Mouse (Mus musculus) bone marrow macrophage, adult 2 months (primary cell): ENCODE measurements around the gene Gucy1a1. TPM values are rescaled to one million over a fixed set of nuclear protein-coding genes. Genes with fewer than 3 reads are reported as not detected.

Source experiments
- H3K27ac ChIP-seq: 2 replicates; pipeline ENCODE4 v1.5.1; 2012; ENCODE audit warnings: low read depth, low read length; ENCODE audit not compliant: insufficient read depth
- H3K4me1 ChIP-seq: 2 replicates; pipeline ENCODE4 v1.6.1; 2012; ENCODE audit warnings: low read length; ENCODE audit not compliant: control insufficient read depth, insufficient read depth
- H3K4me3 ChIP-seq: 2 replicates; pipeline ENCODE4 v1.5.1; 2012; ENCODE audit warnings: mild to moderate bottlenecking, low read length, moderate library complexity; ENCODE audit not compliant: insufficient read depth
- CTCF ChIP-seq: IDR thresholded peaks from 2 replicates; pipeline ENCODE4 v1.5.1; 2012; ENCODE audit warnings: low read depth, mild to moderate bottlenecking, low read length, moderate library complexity
- POLR2A ChIP-seq: IDR thresholded peaks from 2 replicates; pipeline ENCODE4 v1.6.1; 2012; ENCODE audit warnings: mild to moderate bottlenecking, low read depth, low read length, borderline replicate concordance
- polyA plus RNA-seq: library from polyadenylated mRNA; stranded (reverse); fragments of >200 nt; gene quantifications from 2 replicates; pipeline ENCODE4 v1.2.4, GENCODE M21; 2012; ENCODE audit not compliant: missing spikeins, insufficient read depth, insufficient read length

Gucy1a1 gene
- polyA plus RNA-seq, 1 experiment = not detected

DNA sequence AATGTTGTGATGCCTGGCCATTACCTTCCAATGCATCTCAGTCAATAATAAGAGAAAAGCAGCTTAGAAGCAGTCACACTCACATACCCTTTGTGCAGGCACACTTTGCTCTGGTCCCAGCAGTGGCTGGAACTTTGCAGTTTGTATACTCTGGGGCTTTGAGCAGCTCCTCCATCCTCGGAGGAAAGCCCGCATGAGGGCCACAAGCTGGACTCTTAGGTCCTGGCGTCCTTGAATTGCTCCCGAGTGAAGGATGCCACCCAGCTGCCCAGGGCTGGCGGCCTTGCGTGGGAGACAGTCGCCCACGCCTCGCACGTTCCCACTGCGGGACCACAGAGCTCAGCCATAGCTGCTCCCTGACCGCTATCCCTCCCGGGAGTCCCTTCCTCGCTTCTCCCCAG lies 864 bp downstream of the Gucy1a1 start:
- H3K4me1 ChIP-seq = no peaks in the 10 kb centered on the region
- no peak overlapping the region for H3K4me3 ChIP-seq
- no peak overlapping the region for H3K27ac ChIP-seq
- TF ChIP-seq POLR2A = no peak
- TF ChIP-seq CTCF = no peak

DNA sequence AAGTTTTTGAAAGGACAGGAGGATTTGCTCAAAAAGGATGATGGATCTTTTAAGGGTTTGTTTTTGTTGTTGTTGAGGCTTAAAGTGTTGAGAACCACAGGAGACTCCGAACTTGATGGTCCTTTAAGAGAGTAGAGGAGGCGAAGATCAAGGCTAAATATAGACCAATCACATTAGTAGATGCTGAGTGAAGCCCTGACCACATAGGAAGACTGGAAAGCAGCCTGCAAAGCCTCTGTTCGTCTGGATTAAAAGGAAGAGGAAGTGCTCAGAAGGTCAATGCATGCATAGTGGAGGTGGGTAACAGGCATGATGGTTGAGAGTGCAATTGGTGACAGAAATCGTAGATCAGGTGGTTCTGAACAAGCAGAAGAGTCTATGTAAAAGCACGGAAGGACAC lies 4.8 kb downstream of the Gucy1a1 start:
- H3K27ac ChIP-seq = no peak overlapping the region
- TF ChIP-seq POLR2A (no peak), CTCF (no peak)
- H3K4me3 ChIP-seq = no peak overlapping the region
- H3K4me1 ChIP-seq = no peaks in the 10 kb centered on the region

DNA sequence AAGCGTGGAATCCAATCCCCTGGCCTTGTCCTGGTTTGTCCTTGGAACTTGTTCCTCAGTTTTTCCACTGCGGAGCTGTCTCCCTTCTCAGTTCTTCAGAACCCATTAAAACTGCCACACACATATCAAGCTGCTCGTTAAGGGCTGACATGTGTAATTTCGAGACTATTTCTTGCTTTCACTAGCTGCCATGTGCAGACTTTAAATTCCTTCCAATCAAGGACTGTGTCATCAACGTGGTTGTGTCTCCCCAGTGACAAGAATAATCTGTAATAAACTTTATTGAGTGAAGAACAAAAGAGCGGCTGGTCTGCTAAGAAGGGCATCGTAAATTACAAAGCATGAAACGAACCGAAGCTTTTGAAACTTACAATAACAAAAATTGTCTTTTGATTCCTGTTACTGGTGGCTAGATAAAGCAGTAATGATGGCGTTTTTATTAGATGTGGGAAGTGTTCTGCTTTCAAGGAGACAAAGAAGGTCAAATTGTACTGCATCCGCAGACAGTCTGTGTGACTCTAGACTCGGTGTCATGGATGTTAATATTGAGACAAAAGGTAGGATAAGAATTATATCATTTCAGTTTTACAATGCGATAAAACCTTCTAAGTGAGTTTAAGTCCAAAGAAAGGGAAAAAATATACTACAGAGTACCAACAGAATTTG lies 7.5 kb downstream of the Gucy1a1 start:
- H3K4me3 ChIP-seq = no peak overlapping the region
- no peaks in the 10 kb centered on the region for H3K4me1 ChIP-seq
- TF ChIP-seq CTCF (no peak), POLR2A (no peak)
- H3K27ac ChIP-seq = no peak overlapping the region

DNA sequence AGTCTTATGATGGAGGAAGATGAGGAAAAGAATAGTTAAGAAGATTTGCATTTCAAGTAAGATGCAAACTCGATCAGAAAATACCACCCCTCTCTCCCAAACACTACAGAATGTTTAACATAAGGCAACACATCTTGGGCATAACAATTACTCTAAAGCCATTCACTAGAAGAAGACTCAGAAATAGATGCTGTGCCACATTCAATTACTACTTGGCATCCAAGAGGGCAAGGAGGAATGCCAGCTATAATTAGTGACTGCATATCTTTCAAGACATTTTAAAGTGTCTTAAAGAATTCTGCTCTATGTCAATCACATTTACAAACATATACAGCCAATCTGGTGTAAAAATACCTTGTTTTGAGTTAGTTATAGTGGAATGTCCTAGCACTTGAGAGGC lies 10.1 kb downstream of the Gucy1a1 start:
- Histone ChIP-seq H3K27ac (no peak overlapping the region), H3K4me1 (no peaks in the 10 kb centered on the region), H3K4me3 (no peak overlapping the region)
- TF ChIP-seq POLR2A (no peak), CTCF (no peak)

DNA sequence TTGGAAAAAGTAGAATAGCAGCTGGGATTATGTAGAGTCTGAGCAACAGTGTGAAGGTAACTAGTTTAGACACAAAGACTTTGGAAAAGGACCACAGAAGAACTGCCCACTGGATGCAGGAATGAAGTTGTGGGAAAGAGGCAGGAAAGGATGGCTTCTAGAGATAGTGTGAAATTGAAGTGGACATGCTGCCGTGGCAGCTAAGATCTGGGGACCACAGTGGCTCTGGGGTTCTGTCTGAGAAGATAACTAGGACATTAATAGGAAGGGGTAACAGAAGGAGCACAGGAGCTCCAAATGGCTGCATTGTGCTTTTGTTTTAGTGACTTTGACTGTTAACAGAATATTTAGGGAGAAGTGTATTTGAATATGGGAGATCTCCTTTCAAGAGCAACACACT lies 16.3 kb downstream of the Gucy1a1 start:
- H3K4me1 ChIP-seq = no peaks in the 10 kb centered on the region
- H3K4me3 ChIP-seq = no peak overlapping the region
- no peak for TF ChIP-seq CTCF
- no peak for TF ChIP-seq POLR2A
- H3K27ac ChIP-seq = no peak overlapping the region

DNA sequence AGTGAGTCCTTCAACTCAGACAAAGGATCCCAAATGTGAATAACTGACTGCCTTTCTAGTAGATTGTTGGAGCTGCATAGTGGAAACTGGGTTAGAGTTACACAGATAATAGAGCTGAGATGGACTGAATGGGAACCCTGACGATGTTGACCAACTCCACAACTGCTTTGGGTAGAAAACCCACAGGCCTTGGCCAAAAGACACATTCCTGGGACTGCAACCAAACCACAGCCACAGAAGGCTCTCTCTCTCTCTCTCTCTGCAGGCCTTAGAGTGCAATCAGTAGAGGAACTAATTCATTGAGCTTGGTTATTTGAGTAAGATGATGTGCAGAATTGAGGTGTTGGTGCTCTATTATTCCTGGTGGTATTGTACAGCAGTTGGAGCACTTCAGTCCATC lies 21.0 kb downstream of the Gucy1a1 start:
- H3K27ac ChIP-seq = no peak overlapping the region
- H3K4me1 ChIP-seq = no peaks in the 10 kb centered on the region
- no peak overlapping the region for H3K4me3 ChIP-seq
- no peak for TF ChIP-seq POLR2A
- TF ChIP-seq CTCF = no peak

DNA sequence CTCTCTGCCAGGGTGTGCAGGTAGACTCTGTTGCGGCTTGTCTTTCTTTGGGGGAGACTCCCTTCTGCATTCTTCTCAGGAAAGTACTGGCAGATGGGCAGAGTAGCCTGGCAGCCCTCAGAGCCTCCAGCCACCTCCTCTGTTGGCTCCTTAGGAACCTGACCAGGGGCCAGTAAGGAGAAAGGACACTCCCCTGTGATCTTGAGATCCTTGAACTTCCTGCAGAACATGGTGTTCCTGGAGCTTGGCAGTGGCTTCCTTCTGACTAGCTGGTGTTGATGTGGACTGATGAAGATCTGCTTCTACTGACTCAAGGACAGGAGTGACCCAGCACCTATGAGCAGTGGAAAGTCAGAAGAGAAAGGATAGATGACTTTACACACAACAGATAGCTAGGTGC lies 26.7 kb downstream of the Gucy1a1 start:
- no peak for TF ChIP-seq POLR2A
- no peak for TF ChIP-seq CTCF
- Histone ChIP-seq H3K4me3 (no peak overlapping the region), H3K27ac (no peak overlapping the region), H3K4me1 (no peaks in the 10 kb centered on the region)

DNA sequence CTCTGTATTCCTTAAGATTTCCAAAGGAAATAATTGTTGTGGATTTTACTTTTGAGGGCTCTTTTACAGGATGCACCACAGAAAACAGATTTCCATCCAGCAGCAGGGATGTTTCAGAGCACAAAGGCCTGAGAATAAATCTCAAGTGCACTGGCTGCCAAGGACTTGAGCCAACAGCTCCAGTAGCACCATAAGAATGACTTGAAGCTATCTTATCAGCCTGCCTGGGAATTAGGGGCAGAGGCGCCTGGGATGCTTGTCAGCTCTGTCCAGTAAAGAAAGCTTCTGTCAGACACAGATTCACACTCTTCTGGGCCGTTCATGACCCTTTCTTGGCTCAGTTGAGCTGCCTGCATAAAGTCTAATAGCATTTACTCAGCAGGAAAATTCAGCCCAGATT lies 33.1 kb downstream of the Gucy1a1 start:
- Histone ChIP-seq H3K4me1 (no peaks in the 10 kb centered on the region), H3K27ac (no peak overlapping the region), H3K4me3 (no peak overlapping the region)
- TF ChIP-seq CTCF (no peak), POLR2A (no peak)

DNA sequence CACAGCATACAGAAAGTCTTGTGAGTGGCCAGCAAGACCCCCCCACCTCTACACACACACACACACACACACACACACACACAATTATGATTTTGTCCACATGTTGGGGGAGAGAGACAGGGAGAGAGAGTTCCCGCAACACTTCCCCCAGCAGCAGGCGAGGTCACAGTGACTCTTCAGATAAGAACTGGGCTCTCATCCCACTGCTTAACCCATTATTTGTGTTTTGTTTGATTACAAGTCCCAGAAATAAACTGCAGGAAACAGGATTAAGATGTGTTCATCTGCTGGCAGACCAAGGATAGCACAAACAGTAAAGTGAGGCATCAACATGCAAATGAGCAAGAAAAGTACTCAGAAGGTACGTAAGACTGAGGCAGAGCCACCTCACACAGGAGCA lies 33.6 kb downstream of the Gucy1a1 start:
- TF ChIP-seq POLR2A (no peak), CTCF (no peak)
- Histone ChIP-seq H3K4me3 (no peak overlapping the region), H3K4me1 (no peaks in the 10 kb centered on the region), H3K27ac (no peak overlapping the region)

DNA sequence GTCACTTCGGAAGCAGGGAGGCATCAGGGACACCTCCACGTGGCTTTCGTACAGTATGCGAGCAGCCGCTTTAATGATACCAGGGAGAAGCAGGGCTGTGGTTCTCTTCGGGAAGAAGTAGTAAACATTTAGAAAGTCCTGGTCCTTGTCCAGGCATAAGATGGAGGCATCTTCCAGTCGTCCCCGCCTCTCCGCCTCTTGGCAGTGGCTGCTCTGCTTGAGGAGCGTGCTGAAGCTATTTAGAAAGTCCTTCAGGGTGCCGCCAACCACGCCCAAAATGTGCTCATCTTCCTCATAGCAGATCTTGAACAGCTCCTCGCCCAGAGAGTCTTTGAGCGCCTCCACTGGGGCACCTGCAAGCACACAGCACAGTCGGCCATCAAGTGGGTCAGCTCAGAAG lies 36.6 kb downstream of the Gucy1a1 start:
- no peak for TF ChIP-seq CTCF
- TF ChIP-seq POLR2A = no peak
- H3K4me1 ChIP-seq = no peaks in the 10 kb centered on the region
- H3K27ac ChIP-seq = no peak overlapping the region
- no peak overlapping the region for H3K4me3 ChIP-seq

DNA sequence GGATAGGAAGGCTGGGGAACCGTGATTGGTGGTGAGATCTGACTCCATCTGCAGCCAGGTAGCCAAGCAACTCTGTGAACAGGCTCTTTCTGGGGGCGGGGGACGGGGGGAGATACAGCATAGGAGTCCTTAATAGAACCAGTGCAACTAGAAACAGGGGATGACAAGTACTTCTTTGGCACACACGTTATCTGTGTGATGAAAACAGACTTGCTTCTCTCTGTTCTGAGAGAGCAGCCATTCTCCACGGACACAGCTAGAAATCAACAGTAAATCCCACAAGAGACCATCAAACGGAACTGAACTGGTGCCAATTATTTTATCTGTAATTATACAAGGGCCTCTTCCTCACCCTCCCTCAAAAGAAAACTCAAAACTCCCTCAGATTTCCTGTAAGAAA lies 41.4 kb downstream of the Gucy1a1 start:
- no peak for TF ChIP-seq CTCF
- TF ChIP-seq POLR2A = no peak
- no peak overlapping the region for H3K4me3 ChIP-seq
- no peaks in the 10 kb centered on the region for H3K4me1 ChIP-seq
- H3K27ac ChIP-seq = no peak overlapping the region
